14 mouse cellular contexts compared by ENCODE assay signal in genomic region chr8:57428566-57428965, GRCm38 (mm10). TPM values are rescaled to one million over a fixed set of nuclear protein-coding genes. Genes with fewer than 3 reads are reported as not detected.
A peak's percentile ranks its signal among the peaks of the same experiment; 100 is the strongest.
DNase-seq lines count a peak whose midpoint lies in the region; ATAC-seq and TF ChIP-seq lines count a peak whose summit lies in the region.
"Had no signal": no experiment of that assay in that cellular context is flagged by ENCODE, and none has a peak within 500 bp of the region (broad histone marks: within the 10 kb centered on the region; RNA-seq: fewer than 3 reads in every experiment).

No protein-coding gene starts in this region.

- H3K27me3 ChIP-seq in forebrain, embryonic 13.5 days, result peaks cover 3% of the 10 kb centered on the region; the same call in 1 of the 2 replicates
- peaks cover 10% of the 10 kb centered on the region; the same call in 1 of the 2 replicates for H3K27me3 ChIP-seq in forebrain, embryonic 15.5 days
- no peaks in the 10 kb centered on the region for H3K27me3 ChIP-seq in hindbrain, embryonic 11.5 days (ENCODE audit: control insufficient read depth, insufficient read depth, low read length)
- no peaks in the 10 kb centered on the region for H3K27me3 ChIP-seq in midbrain, embryonic 11.5 days (ENCODE audit: control insufficient read depth, insufficient read depth, low read length)
- no peaks in the 10 kb centered on the region for H3K27me3 ChIP-seq in neural tube, embryonic 14.5 days (ENCODE audit: control insufficient read depth, insufficient read depth, low read length)
- H3K27me3 ChIP-seq in heart, adult 2 months (ENCODE audit: control insufficient read depth, insufficient read depth, low read length), result no peaks in the 10 kb centered on the region
- no peaks in the 10 kb centered on the region for H3K27me3 ChIP-seq in kidney, embryonic 14.5 days (ENCODE audit: control insufficient read depth, insufficient read depth, low read length)
- H3K27me3 ChIP-seq: heart, embryonic 15.5 days had no signal

- no peaks in the 10 kb centered on the region for H3K36me3 ChIP-seq in forebrain, embryonic 13.5 days (ENCODE audit: poor library complexity, severe bottlenecking)
- H3K36me3 ChIP-seq in forebrain, embryonic 15.5 days, result no peaks in the 10 kb centered on the region
- H3K36me3 ChIP-seq in hindbrain, embryonic 11.5 days (ENCODE audit: control insufficient read depth, insufficient read depth, low read length), result no peaks in the 10 kb centered on the region
- no peaks in the 10 kb centered on the region for H3K36me3 ChIP-seq in midbrain, embryonic 11.5 days (ENCODE audit: control insufficient read depth, insufficient read depth, low read length)
- no peaks in the 10 kb centered on the region for H3K36me3 ChIP-seq in neural tube, embryonic 14.5 days (ENCODE audit: control insufficient read depth, insufficient read depth, low read length)
- H3K36me3 ChIP-seq in heart, adult 2 months (ENCODE audit: control insufficient read depth, insufficient read depth, low read length), result no peaks in the 10 kb centered on the region
- no peaks in the 10 kb centered on the region for H3K36me3 ChIP-seq in kidney, embryonic 14.5 days (ENCODE audit: control insufficient read depth, insufficient read depth, low read length)
- H3K36me3 ChIP-seq: G1E; heart, embryonic 15.5 days had no signal

- TF ChIP-seq CTCF in heart, adult 2 months (IDR thresholded peaks at IDR 0.05), result no peak

- TF ChIP-seq POLR2A in heart, adult 2 months (IDR thresholded peaks at IDR 0.05; ENCODE audit: insufficient read depth, low read depth, low read length), result no peak

- no peaks in the 10 kb centered on the region for H3K9me3 ChIP-seq in forebrain, embryonic 13.5 days (replicated peaks)
- no peaks in the 10 kb centered on the region for H3K9me3 ChIP-seq in forebrain, embryonic 15.5 days
- H3K9me3 ChIP-seq in hindbrain, embryonic 11.5 days (ENCODE audit: control insufficient read depth, low read length), result no peaks in the 10 kb centered on the region
- no peaks in the 10 kb centered on the region for H3K9me3 ChIP-seq in midbrain, embryonic 11.5 days (ENCODE audit: control insufficient read depth, low read length)
- H3K9me3 ChIP-seq in neural tube, embryonic 14.5 days (ENCODE audit: control insufficient read depth, low read length), result no peaks in the 10 kb centered on the region
- H3K9me3 ChIP-seq in kidney, embryonic 14.5 days (ENCODE audit: control insufficient read depth, low read length), result no peaks in the 10 kb centered on the region
- H3K9me3 ChIP-seq: G1E; heart, embryonic 15.5 days had no signal

- H3K4me3 ChIP-seq in forebrain, embryonic 13.5 days, result no peak overlapping the region
- no peak overlapping the region for H3K4me3 ChIP-seq in forebrain, embryonic 15.5 days
- H3K4me3 ChIP-seq in hindbrain, embryonic 11.5 days (ENCODE audit: low read depth, low read length), result no peak overlapping the region
- H3K4me3 ChIP-seq in midbrain, embryonic 11.5 days (ENCODE audit: low read depth, low read length), result no peak overlapping the region
- H3K4me3 ChIP-seq in neural tube, embryonic 14.5 days (ENCODE audit: low read depth, low read length), result no peak overlapping the region
- no peak overlapping the region for H3K4me3 ChIP-seq in heart, adult 2 months
- H3K4me3 ChIP-seq in kidney, embryonic 14.5 days (ENCODE audit: low read length), result no peak overlapping the region
- H3K4me3 ChIP-seq: heart, embryonic 15.5 days had no signal

- 3% methylated on average over 1 of the region's 1 CpGs for WGBS in forebrain, embryonic 13.5 days
- 0% methylated on average over 1 of the region's 1 CpGs for WGBS in forebrain, embryonic 15.5 days
- WGBS in hindbrain, embryonic 11.5 days, result 9% methylated on average over 1 of the region's 1 CpGs
- 7% methylated on average over 1 of the region's 1 CpGs for WGBS in midbrain, embryonic 11.5 days
- WGBS in neural tube, embryonic 14.5 days, result 0% methylated on average over 1 of the region's 1 CpGs
- WGBS in heart, adult 2 months, result 35% methylated on average over 1 of the region's 1 CpGs
- 6% methylated on average over 1 of the region's 1 CpGs for WGBS in kidney, embryonic 14.5 days

- no peak overlapping the region for H3K27ac ChIP-seq in forebrain, embryonic 13.5 days
- no peak overlapping the region for H3K27ac ChIP-seq in forebrain, embryonic 15.5 days (replicated peaks)
- no peak overlapping the region for H3K27ac ChIP-seq in hindbrain, embryonic 11.5 days (ENCODE audit: low read depth, low read length)
- H3K27ac ChIP-seq in midbrain, embryonic 11.5 days (ENCODE audit: low read depth, low read length), result no peak overlapping the region
- H3K27ac ChIP-seq in neural tube, embryonic 14.5 days (ENCODE audit: low read depth, low read length), result no peak overlapping the region
- H3K27ac ChIP-seq in heart, adult 2 months, result no peak overlapping the region
- no peak overlapping the region for H3K27ac ChIP-seq in kidney, embryonic 14.5 days (ENCODE audit: low read depth, low read length)
- H3K27ac ChIP-seq: heart, embryonic 15.5 days had no signal

- 0 out of 2 replicates have a peak overlapping the region, but pooled peaks have one; percentile 25 for H3K4me2 ChIP-seq in forebrain, embryonic 13.5 days
- H3K4me2 ChIP-seq in forebrain, embryonic 15.5 days (replicated peaks), result no peak overlapping the region
- H3K4me2 ChIP-seq in hindbrain, embryonic 11.5 days (replicated peaks; ENCODE audit: low read depth, low read length), result no peak overlapping the region
- H3K4me2 ChIP-seq in midbrain, embryonic 11.5 days, result no peak overlapping the region; the same call in 1 of the 2 replicates
- no peak overlapping the region for H3K4me2 ChIP-seq in neural tube, embryonic 14.5 days (ENCODE audit: low read depth, low read length)
- H3K4me2 ChIP-seq in kidney, embryonic 14.5 days (replicated peaks; ENCODE audit: low read depth, low read length), result no peak overlapping the region
- H3K4me2 ChIP-seq: liver, embryonic 11.5 days; lung, embryonic 14.5 days had no signal

- H3K4me1 ChIP-seq in forebrain, embryonic 13.5 days, result no peaks in the 10 kb centered on the region
- H3K4me1 ChIP-seq in forebrain, embryonic 15.5 days, result 0 out of 2 replicates have a peak, but pooled peaks cover 4% of the 10 kb centered on the region
- 0 out of 2 replicates have a peak, but pooled peaks cover 2% of the 10 kb centered on the region for H3K4me1 ChIP-seq in hindbrain, embryonic 11.5 days (replicated peaks; ENCODE audit: control insufficient read depth, insufficient read depth, low read length)
- H3K4me1 ChIP-seq in midbrain, embryonic 11.5 days (ENCODE audit: control insufficient read depth, insufficient read depth, low read length), result peaks cover 6% of the 10 kb centered on the region; the same call in 1 of the 2 replicates
- no peaks in the 10 kb centered on the region for H3K4me1 ChIP-seq in neural tube, embryonic 14.5 days (ENCODE audit: control insufficient read depth, insufficient read depth, low read length)
- H3K4me1 ChIP-seq in heart, adult 2 months (ENCODE audit: control insufficient read depth, insufficient read depth, low read length), result peaks cover 1% of the 10 kb centered on the region
- H3K4me1 ChIP-seq in kidney, embryonic 14.5 days (ENCODE audit: control insufficient read depth, insufficient read depth, low read length), result no peaks in the 10 kb centered on the region

- ATAC-seq in forebrain, embryonic 13.5 days, result no peak
- no peak for ATAC-seq in forebrain, embryonic 15.5 days (replicated peaks)
- peak; percentile 56 for ATAC-seq in hindbrain, embryonic 11.5 days (ENCODE audit: low FRiP score)
- ATAC-seq in midbrain, embryonic 11.5 days (ENCODE audit: low FRiP score), result peak; percentile 73
- peak; percentile 52; the same call in 1 of the 2 replicates for ATAC-seq in neural tube, embryonic 14.5 days (ENCODE audit: low read depth)
- ATAC-seq in kidney, embryonic 14.5 days (ENCODE audit: low FRiP score, low TSS enrichment), result no peak

- peak overlapping the region; percentile 16; the same call in 1 of the 2 replicates for H3K9ac ChIP-seq in forebrain, embryonic 13.5 days
- H3K9ac ChIP-seq in forebrain, embryonic 15.5 days (replicated peaks), result no peak overlapping the region
- no peak overlapping the region for H3K9ac ChIP-seq in hindbrain, embryonic 11.5 days (ENCODE audit: low read depth, low read length)
- no peak overlapping the region for H3K9ac ChIP-seq in midbrain, embryonic 11.5 days (ENCODE audit: low read length)
- no peak overlapping the region for H3K9ac ChIP-seq in neural tube, embryonic 14.5 days (replicated peaks; ENCODE audit: low read depth, low read length)
- H3K9ac ChIP-seq in heart, adult 2 months (ENCODE audit: low read depth, low read length), result no peak overlapping the region
- H3K9ac ChIP-seq in kidney, embryonic 14.5 days (ENCODE audit: low read depth, low read length), result no peak overlapping the region
- H3K9ac ChIP-seq: heart, embryonic 15.5 days; lung, embryonic 14.5 days had no signal

- intact Hi-C loops in heart, adult 2 months (cut with DNase I), result loop anchor here (2.0 to 10.0 kb wide), 6 partner anchors 58 to 746 kb away; partner anchors contain the start of genes Galnt7 and Sap30

- H3K79me2 ChIP-seq in heart, adult 2 months (replicated peaks; ENCODE audit: control insufficient read depth, insufficient read depth, low read length), result no peaks in the 10 kb centered on the region

- no peak for DNase-seq in hindbrain, embryonic 11.5 days (ENCODE audit: low spot score)
- no peak for DNase-seq in midbrain, embryonic 11.5 days (ENCODE audit: low spot score, missing footprints)
- DNase-seq in layer of hippocampus, adult 9-11 months, result no peak
- DNase-seq in heart, adult 2 months, result no peak

- no peak for TF ChIP-seq EP300 in heart, adult 2 months (IDR thresholded peaks at IDR 0.05; ENCODE audit: insufficient read depth, low read depth, low read length)

RNA-seq across cellular contexts. Expression of gene Scrg1, which starts 27.2 kb away (rescaled TPM):
- 0.89 and 0.92 TPM in 2 replicates for polyA plus RNA-seq in forebrain, embryonic 13.5 days (2015; fragmentation: Nextera tagmentation; extraction: Ambion mirVana)
- polyA plus RNA-seq in forebrain, embryonic 15.5 days (2015; fragmentation: Nextera tagmentation; extraction: Ambion mirVana), result 14.2 and 14.8 TPM in 2 replicates
- 1.4 and 1.6 TPM in 2 replicates for polyA plus RNA-seq in hindbrain, embryonic 11.5 days (2014; fragmentation: Nextera tagmentation; extraction: Ambion mirVana)
- polyA plus RNA-seq in midbrain, embryonic 11.5 days (2014; fragmentation: Nextera tagmentation; extraction: Ambion mirVana), result 0.27 TPM in 1 of 2 replicates, not detected in the other
- polyA plus RNA-seq in neural tube, embryonic 14.5 days (2014; fragmentation: Nextera tagmentation; extraction: Ambion mirVana), result 6.2 and 10.9 TPM in 2 replicates
- total RNA-seq in heart, adult 2 months (2021), result not detected
- polyA plus RNA-seq in heart, adult 2 months (2012; rRNA removed), result 0.29 TPM in 1 of 2 replicates, not detected in the other
- not detected in 2 replicates for polyA plus RNA-seq in kidney, embryonic 14.5 days (2014; fragmentation: Nextera tagmentation; extraction: Ambion mirVana)
- total RNA-seq: common myeloid progenitor, adult 5-6 weeks; G1E had no signal
- polyA plus RNA-seq: G1E; liver, embryonic 11.5 days; small intestine, adult 2 months had no signal

RNA-seq across cellular contexts. Expression of gene Sap30, which starts 59.1 kb away (rescaled TPM):
- polyA plus RNA-seq in forebrain, embryonic 13.5 days (2015; fragmentation: Nextera tagmentation; extraction: Ambion mirVana), result 96.4 and 106 TPM in 2 replicates
- polyA plus RNA-seq in forebrain, embryonic 15.5 days (2015; fragmentation: Nextera tagmentation; extraction: Ambion mirVana), result 78.6 and 81.8 TPM in 2 replicates
- 109 and 115 TPM in 2 replicates for polyA plus RNA-seq in hindbrain, embryonic 11.5 days (2014; fragmentation: Nextera tagmentation; extraction: Ambion mirVana)
- polyA plus RNA-seq in midbrain, embryonic 11.5 days (2014; fragmentation: Nextera tagmentation; extraction: Ambion mirVana), result 119 and 123 TPM in 2 replicates
- 25.5 and 32.1 TPM in 2 replicates for polyA plus RNA-seq in neural tube, embryonic 14.5 days (2014; fragmentation: Nextera tagmentation; extraction: Ambion mirVana)
- 10 to 100 TPM; 11.6 to 13.8 TPM for total RNA-seq in heart, adult 2 months (2021)
- 5.1 and 6.9 TPM in 2 replicates for polyA plus RNA-seq in heart, adult 2 months (2012; rRNA removed)
- polyA plus RNA-seq in kidney, embryonic 14.5 days (2014; fragmentation: Nextera tagmentation; extraction: Ambion mirVana), result 46.8 and 60.8 TPM in 2 replicates

Comparison
In these comparisons a context has a peak if more than half of its experiments do, and no peak if none do; other contexts are left out.
1. ATAC-seq: peak in hindbrain, embryonic 11.5 days (single experiment), midbrain, embryonic 11.5 days (single experiment) and neural tube, embryonic 14.5 days (single experiment); none in forebrain, embryonic 13.5 days (single experiment), forebrain, embryonic 15.5 days (single experiment) and kidney, embryonic 14.5 days (single experiment).